Mouse (Mus musculus) granulocyte monocyte progenitor cell, adult 5-6 weeks (primary cell): ENCODE results near the gene Tanc1. TPM values are rescaled to one million over a fixed set of nuclear protein-coding genes. Genes with fewer than 3 reads are reported as not detected.
A peak's percentile ranks its signal among the peaks of the same experiment; 100 is the strongest.

Experiments used
- ATAC-seq: replicated peaks from 2 replicates; pipeline ENCODE4 v1.8.0; 2016; ENCODE audit warnings: mild to moderate bottlenecking, moderate TSS enrichment, inconsistent platforms; ENCODE audit not compliant: poor library complexity, severe bottlenecking
- total RNA-seq, 2 experiments: library from RNA; stranded (forward) in 1 of 2; stranded (reverse) in 1 of 2; fragments of 200-712, 200-1000 nt in 1 of 2; fragments of >200 nt in 1 of 2; fragmentation: Nextera tagmentation in 1 of 2; gene quantifications; 2 replicates each; pipeline ENCODE4 v1.2.3; 2014 to 2017

The Tanc1 gene
- total RNA-seq, 2 experiments from 2014 or later: 3.6 to 15.6 TPM

DNA sequence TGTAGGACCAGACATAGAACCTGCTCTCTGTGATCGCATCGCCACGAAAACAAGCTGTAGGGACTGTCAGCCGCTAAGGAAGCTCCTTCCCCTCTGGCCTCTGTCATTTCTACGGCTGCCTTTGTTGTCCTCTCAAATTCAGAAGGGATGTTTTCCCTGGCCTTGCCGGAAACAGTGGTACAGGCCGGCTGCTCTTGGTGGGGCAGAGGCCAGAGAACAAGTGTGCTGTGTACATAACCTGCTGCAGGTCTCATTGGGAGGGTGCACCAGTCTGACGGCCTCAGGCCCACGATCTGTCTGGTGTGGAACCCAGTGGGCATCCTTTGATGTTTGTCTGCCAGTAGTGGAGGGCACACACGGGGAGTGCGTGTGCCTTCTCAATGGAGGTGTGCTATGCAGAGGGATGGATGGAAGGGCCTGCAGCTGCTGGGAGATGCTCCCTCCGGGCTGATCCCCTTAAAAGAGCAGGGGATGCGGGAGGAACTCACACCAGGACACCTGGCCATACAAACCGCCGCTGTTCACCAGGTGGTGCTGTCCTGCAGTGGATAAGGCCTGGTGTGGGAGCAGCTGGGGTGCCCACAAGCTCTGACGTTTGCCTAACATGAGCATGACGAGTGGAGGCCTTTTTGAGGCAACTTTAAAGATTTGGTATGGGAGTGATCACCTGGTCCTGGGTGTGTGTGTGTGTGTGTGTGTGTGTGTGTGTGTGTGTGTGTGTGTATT lies 63.6 kb downstream of the Tanc1 start:
- no peak for ATAC-seq

DNA sequence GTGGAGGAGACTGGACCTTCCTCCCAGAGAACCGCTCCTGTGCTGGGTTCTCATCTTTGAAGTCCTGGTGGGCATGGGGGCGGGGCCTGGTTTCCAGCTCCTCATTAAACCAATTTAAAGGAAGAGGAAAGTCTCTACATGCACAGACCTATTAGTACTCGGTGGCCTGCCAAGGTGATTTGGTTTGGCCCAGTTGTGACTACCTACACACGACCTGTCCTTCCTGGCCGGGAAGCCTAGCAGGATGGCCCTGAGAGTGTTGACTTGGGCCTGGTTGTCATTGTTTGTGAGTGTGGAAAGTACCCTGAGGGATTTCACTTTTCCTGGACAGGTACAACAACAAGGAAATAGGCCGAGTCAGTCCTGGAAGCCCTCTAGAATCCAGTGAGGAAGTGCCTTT lies 64.2 kb downstream of the Tanc1 start:
- ATAC-seq: no peak

DNA sequence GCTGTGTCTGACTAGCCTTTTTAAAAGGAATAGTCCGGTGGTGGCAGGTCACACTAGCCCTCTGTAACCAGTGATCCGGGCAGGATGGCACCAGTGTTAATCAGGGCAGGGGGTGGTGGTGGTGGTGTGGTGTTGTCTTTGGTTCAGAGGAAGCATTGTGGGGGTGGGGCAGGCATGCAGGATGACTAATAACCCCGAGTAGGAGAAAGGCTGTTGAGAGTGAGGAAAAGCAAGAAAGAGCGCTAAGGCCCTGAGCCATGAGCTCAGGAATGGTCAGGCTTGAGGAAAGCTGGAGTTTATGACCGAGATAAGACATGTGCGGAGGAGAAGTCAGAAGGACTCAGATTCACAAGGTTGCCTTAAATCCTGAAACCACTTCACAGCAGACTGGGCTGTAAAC lies 64.6 kb downstream of the Tanc1 start:
- ATAC-seq: no peak

DNA sequence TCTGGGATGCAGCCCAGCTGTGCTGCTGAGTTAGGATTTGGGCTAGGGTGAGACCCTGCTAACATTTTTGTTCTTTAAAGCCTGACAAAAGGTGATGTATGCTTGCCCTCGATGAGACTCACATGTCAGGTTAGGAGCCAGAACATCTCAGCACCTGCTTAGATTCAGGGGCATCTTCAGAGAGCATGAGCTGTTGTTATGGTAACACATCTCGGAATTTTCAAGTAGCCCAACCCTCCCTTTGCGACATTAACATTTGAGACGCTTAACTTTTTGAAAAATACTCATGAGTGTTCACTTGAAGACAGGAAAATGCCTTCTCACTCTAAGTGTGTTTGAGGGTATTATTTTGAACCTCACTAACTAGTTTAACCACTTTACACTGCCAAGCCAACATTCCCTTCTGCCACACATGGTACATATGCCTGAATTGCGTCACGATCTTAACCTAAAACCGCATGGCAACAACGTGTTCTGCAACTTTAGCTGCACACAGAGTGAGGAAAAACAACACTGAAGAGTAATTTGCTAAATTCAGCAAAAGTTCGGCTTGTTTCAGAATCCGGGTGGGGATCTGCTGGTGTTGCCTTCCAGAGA lies 67.7 kb downstream of the Tanc1 start:
- no peak for ATAC-seq

DNA sequence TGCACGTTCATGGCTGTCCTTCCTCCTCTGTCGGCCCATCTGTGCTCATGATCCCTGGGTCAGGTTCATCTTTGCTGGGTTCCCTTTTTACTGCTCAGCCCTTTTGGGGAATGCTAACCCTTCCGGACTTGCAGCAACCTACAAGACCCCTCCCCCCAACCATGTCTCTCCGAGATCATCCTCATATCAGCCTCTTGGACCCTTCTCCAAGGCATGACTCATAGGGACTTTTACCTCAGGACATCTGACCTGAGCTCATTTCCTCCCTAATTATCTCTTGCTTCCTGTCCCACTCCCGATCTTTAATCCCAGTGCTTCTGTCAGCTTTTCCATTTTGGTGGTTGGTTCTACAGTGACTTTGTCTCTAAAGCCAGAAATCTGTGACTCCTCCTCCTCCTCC lies 68.9 kb downstream of the Tanc1 start:
- no peak for ATAC-seq

DNA sequence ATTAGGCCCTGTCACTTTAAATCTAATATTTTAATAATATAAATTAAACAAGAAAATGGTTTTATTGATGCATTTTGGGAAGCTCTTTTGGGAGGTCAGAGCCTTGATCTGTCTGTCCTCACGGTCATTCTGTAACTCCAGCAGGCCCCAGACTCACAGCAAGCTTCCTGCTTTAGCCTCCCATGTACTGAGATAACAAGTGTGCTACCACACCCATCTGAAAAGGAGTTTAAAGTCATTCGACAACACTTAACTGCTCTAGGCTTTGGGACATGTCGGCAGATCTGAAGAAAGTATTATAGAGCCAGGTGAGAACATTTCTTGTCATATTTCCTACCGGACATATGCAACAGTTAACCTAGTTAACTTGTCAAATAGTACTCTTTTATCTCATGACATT lies 69.3 kb downstream of the Tanc1 start:
- no peak for ATAC-seq

DNA sequence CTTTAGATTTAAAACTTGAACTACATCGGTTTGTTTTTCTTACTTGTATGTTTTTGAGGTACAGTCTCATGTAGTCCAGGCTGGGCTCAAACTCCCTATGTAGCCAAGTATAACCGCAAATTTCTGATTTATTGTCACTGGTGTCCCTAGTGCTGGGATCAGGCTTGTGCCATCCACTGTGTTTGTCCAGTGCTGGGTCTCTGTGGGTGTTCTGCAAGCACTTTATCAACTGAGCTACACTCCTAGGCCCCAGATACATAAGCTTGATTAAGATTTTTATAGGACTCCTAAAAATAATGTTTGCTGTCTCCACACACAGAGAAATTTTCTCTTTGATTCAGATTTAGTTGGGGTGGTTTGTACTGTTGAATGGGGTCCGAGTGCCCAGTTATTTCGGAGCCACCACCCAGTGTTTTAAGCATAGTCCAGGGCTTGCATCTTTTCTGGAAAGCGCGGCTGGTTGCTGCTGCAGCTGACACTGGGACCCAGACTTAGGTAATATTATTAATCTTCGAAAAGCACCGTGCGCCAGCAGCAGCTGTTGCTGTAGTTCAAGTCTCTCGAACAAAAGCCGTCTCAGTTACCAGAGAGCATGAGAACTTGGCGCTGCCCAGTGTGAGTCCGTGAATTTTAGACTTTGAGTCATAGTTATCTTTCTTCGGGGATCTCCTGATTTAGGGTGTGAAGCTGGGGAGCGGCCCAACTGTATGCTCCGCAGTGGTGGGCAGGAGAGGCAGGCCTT lies 73.2 kb downstream of the Tanc1 start:
- ATAC-seq: no peak

DNA sequence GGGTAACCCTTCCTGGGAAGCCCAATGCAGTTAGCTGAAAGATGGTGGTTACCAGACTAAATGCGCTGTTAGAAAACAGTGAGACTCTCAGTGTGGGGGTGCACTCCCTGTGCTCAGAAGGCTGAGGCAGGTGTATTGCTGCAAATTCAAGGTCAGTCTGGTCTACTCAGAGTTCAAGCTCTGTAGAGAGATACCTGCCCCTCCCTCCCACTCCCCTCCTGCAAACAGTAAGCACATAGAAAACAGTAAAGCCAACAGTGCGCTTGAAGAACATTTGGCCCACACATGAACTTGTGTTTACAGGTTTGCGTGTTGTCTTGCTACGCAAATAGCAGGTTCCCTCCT lies 73.7 kb downstream of the Tanc1 start:
- ATAC-seq: no peak

DNA sequence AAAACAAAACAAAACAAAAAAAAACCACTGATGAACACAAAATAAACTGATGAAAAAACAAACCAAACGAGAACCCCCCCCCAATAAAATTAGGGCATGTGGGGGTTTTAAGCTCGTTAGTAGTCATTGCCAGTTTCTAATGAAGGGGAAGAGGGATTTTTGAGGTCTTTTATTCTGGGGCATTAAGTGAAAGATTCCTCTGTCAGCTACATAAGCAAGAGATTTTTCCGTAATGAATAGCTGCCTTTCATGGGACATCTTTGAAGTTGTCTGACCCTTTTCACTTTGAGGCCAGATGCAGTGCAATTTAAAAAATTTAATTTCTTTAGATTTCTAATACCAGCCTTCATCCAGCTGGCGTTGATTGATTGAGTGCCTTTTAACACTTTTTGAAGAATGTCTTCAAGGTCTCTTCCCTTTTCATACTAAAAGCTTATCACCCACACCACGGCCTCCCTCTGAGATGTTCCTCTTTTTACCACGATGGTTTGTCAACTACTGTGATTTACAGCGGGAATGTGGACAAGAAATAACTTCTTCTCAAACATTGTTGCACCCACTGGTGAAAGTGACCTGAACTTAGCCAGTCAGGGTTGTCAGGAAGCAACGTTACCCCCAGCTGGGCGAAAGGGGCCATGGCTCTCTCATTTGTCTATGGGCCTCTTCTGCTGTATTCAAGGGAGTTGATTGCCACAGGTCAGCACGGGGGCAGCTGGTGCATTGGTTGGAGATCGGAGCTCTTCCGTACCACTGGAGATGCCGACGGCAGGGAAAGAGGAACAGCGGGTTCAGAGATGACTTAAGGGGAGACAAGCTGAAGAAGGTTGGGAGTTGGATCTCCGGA lies 76.6 kb downstream of the Tanc1 start:
- peak; percentile 52; the same call in 1 of the 2 replicates for ATAC-seq

DNA sequence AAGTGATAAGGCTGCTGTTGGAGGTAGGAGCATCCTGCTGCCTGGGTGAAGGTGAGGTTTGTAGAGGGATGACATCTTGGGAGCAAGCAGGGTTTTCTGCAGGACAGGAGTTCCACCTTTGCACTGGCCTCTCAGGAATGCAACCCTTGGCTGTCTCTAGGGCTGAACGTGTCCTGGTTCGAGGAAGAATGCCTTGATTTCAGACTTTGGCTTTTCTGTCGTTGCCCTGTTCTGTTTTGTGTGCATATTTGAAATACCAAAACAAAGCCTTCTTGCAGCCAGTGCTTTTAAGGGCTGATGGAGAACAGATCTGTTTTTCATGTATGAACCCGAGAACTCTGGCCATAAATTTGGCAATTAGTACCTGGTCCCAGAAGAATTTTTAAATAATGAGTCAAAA lies 79.3 kb downstream of the Tanc1 start:
- no peak for ATAC-seq

DNA sequence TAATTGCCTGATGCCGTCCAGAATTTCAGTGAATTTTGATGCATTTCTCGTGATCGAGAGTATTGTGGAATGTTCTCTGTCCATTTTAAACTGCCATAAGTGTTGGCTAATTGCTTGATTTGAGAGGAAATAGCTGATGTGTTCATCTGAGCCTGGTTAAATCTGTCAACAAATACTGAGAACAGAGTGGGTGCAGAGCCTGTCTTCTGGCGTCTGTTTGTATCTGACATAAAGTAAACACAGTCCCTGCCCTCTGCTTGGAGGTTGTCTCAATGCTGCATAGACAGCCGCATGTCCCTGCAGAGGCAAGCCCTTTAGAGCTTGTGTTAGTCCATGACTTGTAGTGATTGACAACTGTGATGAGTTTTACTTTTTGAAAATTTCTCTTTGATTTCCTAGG lies 81.6 kb downstream of the Tanc1 start:
- ATAC-seq: no peak

DNA sequence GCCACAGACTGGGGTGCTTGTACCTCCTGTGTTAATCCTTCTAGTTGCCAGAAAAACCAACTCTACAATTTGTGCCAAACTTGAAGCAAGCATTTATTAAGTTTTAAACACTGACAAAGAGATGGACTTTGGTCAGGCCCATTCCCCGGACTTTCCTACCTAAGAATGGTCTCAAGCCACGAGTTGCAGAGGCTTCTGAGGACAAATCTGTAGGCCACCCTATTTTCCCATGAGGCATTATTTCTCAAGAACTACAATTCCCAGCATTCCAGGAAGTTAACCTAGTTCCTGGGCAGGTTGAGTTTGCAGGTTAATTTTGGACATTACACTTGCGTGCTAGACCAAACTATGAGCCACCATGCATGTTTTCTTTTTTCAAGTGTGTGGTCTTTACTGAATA lies 85.3 kb downstream of the Tanc1 start:
- ATAC-seq: no peak

DNA sequence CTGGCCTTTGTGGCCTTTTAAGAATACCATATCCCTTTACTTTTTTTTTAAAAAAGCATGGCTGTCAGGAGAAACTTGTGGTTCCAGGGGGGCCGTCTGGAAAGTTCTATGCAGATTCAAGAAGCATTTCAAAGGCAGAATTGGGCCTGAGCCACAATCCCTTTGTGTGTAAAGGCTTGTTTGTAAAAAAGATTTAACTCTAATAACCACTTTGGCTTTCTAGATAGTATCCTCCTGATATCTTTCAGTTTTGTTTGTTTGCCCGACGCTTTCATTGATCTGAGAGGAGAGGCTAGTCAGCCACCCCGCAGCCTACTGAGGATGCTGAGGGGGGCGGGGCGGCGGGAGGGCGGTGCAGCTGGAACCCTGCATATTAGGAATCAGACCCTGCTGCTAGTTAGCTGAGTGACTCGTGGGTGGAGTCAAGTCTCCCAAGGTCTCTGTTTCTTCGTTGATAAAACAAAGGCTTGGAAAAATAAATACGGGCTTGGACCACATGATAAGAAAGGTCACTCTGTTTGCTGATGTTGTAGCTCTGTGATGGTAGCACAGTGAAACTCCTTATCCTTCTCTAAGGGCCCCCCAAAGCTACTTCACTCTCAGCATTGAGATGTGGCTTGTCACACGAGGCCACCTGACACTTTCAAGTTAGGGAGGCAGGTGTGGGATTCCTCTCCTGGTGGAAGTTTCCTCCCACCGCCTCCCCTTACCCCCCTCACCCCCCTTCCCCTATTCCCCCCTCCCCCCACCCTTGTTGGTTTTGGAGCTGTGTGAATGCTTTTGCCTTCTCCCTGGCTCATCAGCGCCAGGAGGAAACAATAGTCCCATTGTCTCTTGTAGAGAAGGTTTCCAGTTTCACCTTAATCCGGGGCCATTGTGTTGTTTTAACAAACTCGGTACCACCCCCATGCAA lies 86.1 kb downstream of the Tanc1 start:
- no peak for ATAC-seq

DNA sequence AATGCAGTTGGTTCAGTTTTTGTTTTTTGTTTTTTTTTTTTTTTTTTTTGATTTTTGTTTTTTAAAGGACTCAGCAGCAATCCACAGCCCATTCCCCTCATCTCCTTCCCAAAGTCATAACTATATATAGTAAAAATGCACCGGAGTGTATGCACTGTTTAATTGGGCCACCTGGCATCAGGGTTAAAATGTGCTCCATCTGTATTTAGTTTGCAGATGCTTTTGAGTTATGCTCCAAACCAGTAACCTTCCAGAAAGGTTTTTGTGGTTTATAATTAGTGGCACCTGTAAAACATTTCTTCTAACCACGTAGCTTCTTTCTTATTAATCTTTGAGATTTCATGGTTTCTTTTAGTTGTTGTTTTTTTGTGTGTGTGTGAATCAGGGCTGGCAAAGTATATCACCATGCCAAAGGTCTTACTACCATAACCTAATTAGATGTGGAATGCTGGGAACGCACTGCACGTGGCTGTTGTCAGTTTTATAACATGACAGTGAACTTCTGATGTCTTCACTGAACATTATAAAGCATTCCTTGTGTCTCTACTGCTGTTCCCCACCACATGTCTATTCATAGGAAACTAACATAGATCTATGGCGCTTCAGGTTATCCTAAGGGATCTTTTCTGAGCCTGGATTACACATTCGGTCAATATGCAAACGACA lies 86.9 kb downstream of the Tanc1 start:
- no peak for ATAC-seq

DNA sequence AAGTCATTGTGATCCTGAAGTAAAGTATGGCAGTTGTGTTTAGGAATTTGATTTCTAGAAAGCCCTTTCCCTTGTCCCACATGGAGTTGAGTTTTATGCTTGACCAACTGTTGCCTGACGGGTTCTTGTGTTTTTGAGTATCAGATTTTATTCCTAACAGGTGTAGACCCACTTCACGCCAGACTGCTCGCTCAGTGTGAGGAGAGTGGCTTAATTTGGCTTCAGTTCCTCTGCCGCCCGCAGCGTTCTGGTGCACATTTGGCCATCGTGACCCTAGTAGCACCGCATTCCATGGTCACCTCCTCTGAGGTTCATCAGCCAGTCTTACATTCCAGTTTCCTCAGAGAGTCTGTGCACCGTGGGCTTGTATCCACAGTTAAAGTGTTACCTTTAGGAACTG lies 88.1 kb downstream of the Tanc1 start:
- no peak for ATAC-seq

DNA sequence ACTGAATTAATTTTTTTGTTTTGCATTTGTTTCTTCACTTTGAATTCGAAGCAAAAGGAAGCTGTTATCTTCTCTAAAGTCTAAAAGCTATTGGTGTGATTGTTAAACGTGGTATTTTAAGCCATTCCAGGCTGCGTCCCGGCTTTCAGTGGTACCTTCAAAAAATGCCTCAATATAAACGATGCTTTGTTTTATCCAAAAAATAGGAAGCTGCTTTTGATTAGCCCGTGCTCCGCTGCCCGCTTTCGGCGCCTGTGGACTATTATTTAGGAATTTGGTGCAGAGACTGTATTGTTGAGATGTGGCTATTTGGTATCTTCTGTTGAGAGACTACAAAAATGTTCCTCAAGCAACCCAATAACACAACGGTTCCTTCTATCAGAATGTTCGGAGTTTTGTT lies 93.4 kb downstream of the Tanc1 start:
- no peak for ATAC-seq

DNA sequence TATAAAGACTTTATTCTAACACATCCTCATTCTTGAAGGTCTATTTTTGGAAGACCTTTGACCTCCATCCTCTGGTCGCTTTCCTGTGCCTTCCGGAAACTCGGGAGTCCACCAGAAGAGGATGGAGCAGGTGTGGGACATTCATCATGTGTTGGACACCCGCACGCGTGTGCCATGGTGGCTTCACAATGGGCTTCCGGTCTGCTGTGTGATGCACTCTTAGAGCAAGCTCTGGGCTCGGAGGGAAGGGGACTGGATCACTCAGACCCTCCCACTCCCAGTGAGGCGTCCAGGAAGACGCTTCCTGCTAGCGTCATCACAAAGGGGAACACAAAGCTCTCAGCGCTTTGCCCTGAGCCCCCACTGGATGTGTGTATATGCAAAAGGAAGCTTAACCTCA lies 95.0 kb downstream of the Tanc1 start:
- ATAC-seq: no peak

DNA sequence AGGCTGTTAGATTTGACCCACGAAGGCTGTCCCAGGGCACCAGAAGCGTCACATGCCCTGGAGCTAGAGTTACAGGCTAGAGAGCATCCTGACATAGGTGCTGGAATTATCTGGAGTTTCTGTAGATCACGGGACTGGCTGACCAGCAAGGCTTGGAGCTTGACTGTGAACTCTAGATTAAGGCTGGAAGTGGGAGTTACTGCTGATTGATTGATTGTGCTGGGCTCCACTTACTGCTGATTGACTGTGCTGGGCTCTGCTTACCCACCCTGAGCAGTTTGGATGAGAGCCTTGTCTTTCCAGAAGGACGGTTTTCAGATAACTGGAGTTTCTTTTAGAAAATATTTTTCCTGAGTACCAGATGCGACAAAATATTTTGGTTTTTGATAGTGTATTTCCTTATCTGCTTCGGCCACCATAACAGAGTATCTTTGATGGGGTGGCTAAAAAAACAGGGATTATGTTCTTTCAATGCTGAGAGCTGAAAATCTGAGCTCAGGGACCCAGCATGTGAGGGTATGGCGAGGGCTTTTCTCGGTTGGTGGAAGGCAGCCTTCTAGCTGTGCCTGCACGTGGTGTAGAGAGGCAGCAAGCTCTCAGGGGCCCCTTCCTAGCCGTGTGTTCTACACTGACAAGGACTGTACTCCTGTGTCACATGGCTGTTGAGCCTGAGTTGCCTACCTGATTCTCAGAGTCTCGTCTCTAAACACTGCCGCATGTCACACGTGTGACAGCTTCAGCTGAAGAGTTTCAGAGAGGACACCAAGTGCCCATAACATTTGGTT lies 96.3 kb downstream of the Tanc1 start:
- ATAC-seq: no peak

DNA sequence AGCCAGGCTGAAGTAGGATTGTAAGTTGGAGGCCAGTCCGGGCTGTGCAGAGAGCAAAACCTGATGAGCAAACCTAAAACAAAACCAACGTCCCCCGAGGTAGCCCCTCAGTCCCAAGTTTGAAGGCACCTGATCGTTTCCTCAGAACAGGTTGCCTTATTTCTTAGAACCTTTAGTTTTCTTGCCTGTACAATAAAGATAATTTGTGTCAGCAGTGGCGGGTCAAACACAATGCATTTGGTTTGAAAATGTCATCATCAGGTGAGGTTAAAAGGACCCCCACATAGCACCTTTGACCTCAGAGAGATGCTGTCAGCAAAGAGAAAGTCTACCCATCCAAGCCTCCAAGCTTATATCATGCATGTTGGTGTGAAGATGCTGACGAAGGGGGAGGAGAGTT lies 98.9 kb downstream of the Tanc1 start:
- ATAC-seq: no peak
